In the genomic region with DNA sequence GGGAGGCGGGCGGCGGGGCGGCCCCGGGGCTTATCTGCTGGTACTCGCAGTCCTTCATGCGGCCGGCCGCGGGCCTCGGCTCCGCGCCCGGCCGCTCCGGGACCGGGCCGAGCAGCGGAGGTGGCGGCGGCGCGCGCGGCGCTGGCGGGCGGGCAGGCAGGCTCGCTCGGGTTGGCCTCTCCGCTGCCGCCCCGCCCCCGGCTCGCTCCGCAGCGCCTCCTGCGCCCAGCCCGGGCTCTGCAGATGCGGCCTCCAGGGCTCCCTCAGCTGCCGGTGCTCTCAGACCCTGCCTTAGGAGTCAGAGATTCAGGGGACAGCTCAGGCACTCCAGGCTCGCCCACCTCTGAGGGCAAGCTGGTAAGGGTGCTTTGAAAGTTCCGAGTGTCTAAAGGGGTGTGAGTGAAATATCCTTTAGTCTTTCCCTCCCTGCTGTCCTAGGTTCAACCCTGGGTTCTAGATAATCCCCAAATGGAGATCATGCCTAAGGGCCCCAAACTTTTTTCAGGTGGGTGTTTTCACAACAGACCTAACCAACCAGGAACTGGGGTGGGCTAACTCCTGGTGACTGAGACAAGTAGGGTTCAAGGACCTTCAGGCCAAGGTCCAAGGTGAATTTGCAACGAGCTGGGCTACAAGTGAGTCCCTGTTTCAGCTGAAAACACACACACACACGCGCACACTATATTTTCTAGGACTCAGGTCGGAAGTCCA, we compare ENCODE assay signal across 8 mouse cellular contexts. TPM values are rescaled to one million over a fixed set of nuclear protein-coding genes. Genes with fewer than 3 reads are reported as not detected.
DNase-seq lines count a peak whose midpoint lies in the region; ATAC-seq lines count a peak whose summit lies in the region.

No protein-coding gene starts in this region.

- peak overlapping the region; percentile 91 for H3K9ac ChIP-seq in embryonic facial prominence, embryonic 13.5 days
- peak overlapping the region; percentile 87 for H3K9ac ChIP-seq in limb, embryonic 15.5 days

- peak overlapping the region; percentile 69 for H3K27ac ChIP-seq in embryonic facial prominence, embryonic 13.5 days
- H3K27ac ChIP-seq in limb, embryonic 15.5 days: peak overlapping the region; percentile 79

- ATAC-seq in embryonic facial prominence, embryonic 13.5 days (ENCODE audit: insufficient number of reproducible peaks, insufficient read depth, low FRiP score, low TSS enrichment, low read depth): peak; percentile 57; the same call in 1 of the 2 replicates
- peak; percentile 82 for ATAC-seq in limb, embryonic 15.5 days (ENCODE audit: insufficient number of reproducible peaks, low FRiP score, low TSS enrichment, low read depth)

- DNase-seq in 3134 (ENCODE audit: extremely low read depth, insufficient read length, low spot score): peak; percentile 81
- DNase-seq in adrenal gland, postnatal 36 days: peak; percentile 93 to 95
- DNase-seq in heart, adult 8-10 months (ENCODE audit: low spot score): peak; percentile 84
- peak; percentile 92 for DNase-seq in kidney, adult 9 months
- peak; percentile 58 to 83 for DNase-seq in monocyte, adult 2 months (ENCODE audit: low read depth in 1 of 2, low spot score in 2 of 2)
- peak; percentile 87 to 91 for DNase-seq in spleen, postnatal 14 days (ENCODE audit: low spot score in 2 of 2)

- peak overlapping the region; percentile 89 for H3K4me2 ChIP-seq in embryonic facial prominence, embryonic 13.5 days
- H3K4me2 ChIP-seq in limb, embryonic 15.5 days: peak overlapping the region; percentile 85

- no peaks in the 10 kb centered on the region for H3K27me3 ChIP-seq in embryonic facial prominence, embryonic 13.5 days
- no peaks in the 10 kb centered on the region for H3K27me3 ChIP-seq in limb, embryonic 15.5 days

- WGBS in embryonic facial prominence, embryonic 13.5 days: 13% methylated on average over 25 of the region's 47 CpGs
- 19% methylated on average over 17 of the region's 47 CpGs for WGBS in limb, embryonic 15.5 days

- H3K4me3 ChIP-seq in embryonic facial prominence, embryonic 13.5 days: peak overlapping the region; percentile 82
- H3K4me3 ChIP-seq in limb, embryonic 15.5 days: peak overlapping the region; percentile 80

- peaks cover 30% of the 10 kb centered on the region for H3K4me1 ChIP-seq in embryonic facial prominence, embryonic 13.5 days
- H3K4me1 ChIP-seq in limb, embryonic 15.5 days: peaks cover 31% of the 10 kb centered on the region

- no peaks in the 10 kb centered on the region for H3K36me3 ChIP-seq in embryonic facial prominence, embryonic 13.5 days
- H3K36me3 ChIP-seq in limb, embryonic 15.5 days: no peaks in the 10 kb centered on the region

- H3K9me3 ChIP-seq in embryonic facial prominence, embryonic 13.5 days: no peaks in the 10 kb centered on the region
- H3K9me3 ChIP-seq in limb, embryonic 15.5 days: no peaks in the 10 kb centered on the region

RNA-seq across cellular contexts. Expression of gene Zdhhc18, which starts 16.5 kb away (rescaled TPM):
- total RNA-seq in adrenal gland, postnatal 36 days (2021): 10 to 100 TPM; 15.2 to 24.9 TPM
- 3.9 and 4.2 TPM in 2 replicates for polyA plus RNA-seq in embryonic facial prominence, embryonic 13.5 days (2015; fragmentation: Nextera tagmentation; extraction: Ambion mirVana)
- 10 to 100 TPM; 16.1 to 24.3 (median 22.1) TPM for total RNA-seq in heart, adult 8-10 months (2022)
- 2.9 and 3.6 TPM in 2 replicates for polyA plus RNA-seq in limb, embryonic 15.5 days (2015; fragmentation: Nextera tagmentation; extraction: Ambion mirVana)

RNA-seq across cellular contexts. Expression of gene Sfn, which starts 31.5 kb away (rescaled TPM):
- total RNA-seq in adrenal gland, postnatal 36 days (2021): 1 to 10 TPM; 1.2 to 1.4 TPM
- 130 and 142 TPM in 2 replicates for polyA plus RNA-seq in embryonic facial prominence, embryonic 13.5 days (2015; fragmentation: Nextera tagmentation; extraction: Ambion mirVana)
- 1 to 10 TPM in 3 of 4 experiments, under 1 TPM in 1; 0.88 to 1.6 (median 1.1) TPM for total RNA-seq in heart, adult 8-10 months (2022)
- polyA plus RNA-seq in limb, embryonic 15.5 days (2015; fragmentation: Nextera tagmentation; extraction: Ambion mirVana): 499 and 506 TPM in 2 replicates

RNA-seq across cellular contexts. Expression of gene Pigv, which starts 39.0 kb away (rescaled TPM):
- 10 to 100 TPM; 17.7 to 20.8 TPM for total RNA-seq in adrenal gland, postnatal 36 days (2021)
- 17.1 and 17.4 TPM in 2 replicates for polyA plus RNA-seq in embryonic facial prominence, embryonic 13.5 days (2015; fragmentation: Nextera tagmentation; extraction: Ambion mirVana)
- 10 to 100 TPM in 3 of 4 experiments, 1 to 10 TPM in 1; 9.2 to 13.8 (median 13.2) TPM for total RNA-seq in heart, adult 8-10 months (2022)
- 14.6 and 15.3 TPM in 2 replicates for polyA plus RNA-seq in limb, embryonic 15.5 days (2015; fragmentation: Nextera tagmentation; extraction: Ambion mirVana)

RNA-seq across cellular contexts. Expression of gene Gpn2, which starts 49.3 kb away (rescaled TPM):
- total RNA-seq in adrenal gland, postnatal 36 days (2021): 10 to 100 TPM; 16.4 to 21.4 TPM
- polyA plus RNA-seq in embryonic facial prominence, embryonic 13.5 days (2015; fragmentation: Nextera tagmentation; extraction: Ambion mirVana): 16.4 and 21.2 TPM in 2 replicates
- total RNA-seq in heart, adult 8-10 months (2022): 1 to 10 TPM; 7.2 to 8.1 (median 8.1) TPM
- polyA plus RNA-seq in limb, embryonic 15.5 days (2015; fragmentation: Nextera tagmentation; extraction: Ambion mirVana): 15.7 and 17.2 TPM in 2 replicates

RNA-seq across cellular contexts. Expression of gene Gpatch3, which starts 58.9 kb away (rescaled TPM):
- total RNA-seq in adrenal gland, postnatal 36 days (2021): 1 to 10 TPM; 4.8 to 5.7 TPM
- 9.5 and 9.9 TPM in 2 replicates for polyA plus RNA-seq in embryonic facial prominence, embryonic 13.5 days (2015; fragmentation: Nextera tagmentation; extraction: Ambion mirVana)
- 1 to 10 TPM; 3.0 to 4.6 (median 3.7) TPM for total RNA-seq in heart, adult 8-10 months (2022)
- polyA plus RNA-seq in limb, embryonic 15.5 days (2015; fragmentation: Nextera tagmentation; extraction: Ambion mirVana): 5.8 and 7.3 TPM in 2 replicates

Comparison
In these comparisons a context has a peak if more than half of its experiments do, and no peak if none do; other contexts are left out.
1. Peak in every context shown above with its lines: DNase-seq, ATAC-seq, H3K4me3 ChIP-seq and H3K27ac ChIP-seq.